Mouse (Mus musculus) stomach, embryonic 16.5 days (tissue): ENCODE data around the gene Olfr1310. TPM values are rescaled to one million over a fixed set of nuclear protein-coding genes. Genes with fewer than 3 reads are reported as not detected.
"Not testable (repeated sequence)": the region's sequence is repeated elsewhere in the genome, so short reads cannot be mapped to it uniquely, and the experiment has no call there.

ENCODE experiments used
- ATAC-seq: fragments of 200-750 bp; cut with Nextera tagmentation; 2 replicates; pipeline ENCODE4 v1.8.0; 2017; ENCODE audit warnings: moderate number of reproducible peaks, moderate TSS enrichment; ENCODE audit not compliant: insufficient read depth, low FRiP score
- H3K27ac ChIP-seq: fragments of 300-500 bp; sonication (generic); 2 replicates; pipeline ENCODE4 v1.5.1; 2014; ENCODE audit warnings: low read length
- H3K27me3 ChIP-seq: fragments of 300-500 bp; sonication (generic); 2 replicates; pipeline ENCODE4 v1.6.1; 2014; ENCODE audit warnings: low read length, control low read depth, mixed read lengths; ENCODE audit not compliant: control insufficient read depth, insufficient read depth
- H3K36me3 ChIP-seq: fragments of 300-500 bp; sonication (generic); 2 replicates; pipeline ENCODE4 v1.6.1; 2014; ENCODE audit warnings: low read length; ENCODE audit not compliant: control insufficient read depth, insufficient read depth
- H3K4me1 ChIP-seq: fragments of 300-500 bp; sonication (generic); 2 replicates; pipeline ENCODE4 v1.6.1; 2014; ENCODE audit warnings: low read length, control low read depth, mixed read lengths; ENCODE audit not compliant: control insufficient read depth, insufficient read depth
- H3K4me2 ChIP-seq: fragments of 300-500 bp; sonication (generic); 2 replicates; pipeline ENCODE4 v1.6.1; 2014; ENCODE audit warnings: low read depth, low read length, mixed read lengths
- H3K4me3 ChIP-seq: fragments of 300-500 bp; sonication (generic); replicated peaks from 2 replicates; pipeline ENCODE4 v1.5.1; 2014; ENCODE audit warnings: mild to moderate bottlenecking, low read length
- H3K9ac ChIP-seq: fragments of 300-500 bp; sonication (generic); 2 replicates; pipeline ENCODE4 v1.6.1; 2014; ENCODE audit warnings: low read length
- H3K9me3 ChIP-seq: fragments of 300-500 bp; sonication (generic); replicated peaks from 2 replicates; pipeline ENCODE4 v1.6.1; 2016; ENCODE audit warnings: low read length, control low read depth; ENCODE audit not compliant: control insufficient read depth
- WGBS: fragments of 180-500 bp; shearing (Covaris S2); extraction: QIAGEN DNeasy Blood & Tissue Kit; methylation state at CpG from one replicate; pipeline ENCODE4 v1.1.7; 2014; 5-methylcytosine and 5-hydroxymethylcytosine counted together
- polyA plus RNA-seq: library from polyadenylated mRNA; unstranded; fragments of >200 nt; fragmentation: Nextera tagmentation; extraction: Ambion mirVana; gene quantifications from 2 replicates; pipeline ENCODE4 v1.2.1, GENCODE M21; 2015

Olfr1310 gene
- not detected in 2 replicates for polyA plus RNA-seq

GRCm38 (mm10) chr2:112012608-112013007 is at the start of gene Olfr1310:
Olfr1310 (minus strand) TSS chr2:112012708.
- H3K4me1 ChIP-seq, result no peaks in the 10 kb centered on the region
- no peaks in the 10 kb centered on the region for H3K9me3 ChIP-seq
- H3K27ac ChIP-seq, result no peak within 1 kb of the TSS
- H3K4me3 ChIP-seq, result no peak within 1 kb of the TSS
- H3K4me2 ChIP-seq, result no peak within 1 kb of the TSS
- no peak for ATAC-seq
- H3K27me3 ChIP-seq, result no peaks in the 10 kb centered on the region
- H3K36me3 ChIP-seq, result no peaks in the 10 kb centered on the region
- no peak within 1 kb of the TSS for H3K9ac ChIP-seq

GRCm38 (mm10) chr2:112050138-112050537 is 37.6 kb upstream of the Olfr1310 start, which contains the start of gene Olfr1312:
Olfr1312 (minus strand) TSS chr2:112050238.
- no peaks in the 10 kb centered on the region for H3K4me1 ChIP-seq
- ATAC-seq, result no peak
- H3K9ac ChIP-seq, result no peak within 1 kb of the TSS
- no peak within 1 kb of the TSS for H3K4me2 ChIP-seq
- no peaks in the 10 kb centered on the region for H3K27me3 ChIP-seq
- no peaks in the 10 kb centered on the region for H3K9me3 ChIP-seq
- H3K4me3 ChIP-seq, result no peak within 1 kb of the TSS
- H3K27ac ChIP-seq, result no peak within 1 kb of the TSS
- WGBS, result 30% methylated on average over 1 of the region's 1 CpGs
- H3K36me3 ChIP-seq, result no peaks in the 10 kb centered on the region

- not testable (repeated sequence) for H3K4me1 ChIP-seq, H3K4me3 ChIP-seq, H3K9me3 ChIP-seq, H3K27me3 ChIP-seq, H3K4me2 ChIP-seq, ATAC-seq, H3K9ac ChIP-seq, H3K36me3 ChIP-seq, H3K27ac ChIP-seq
- 41% methylated on average over 6 of the region's 6 CpGs for WGBS
Measured at GRCm38 (mm10) chr2:112026971-112027370, 14.5 kb upstream of the Olfr1310 start.

GRCm38 (mm10) chr2:112024312-112024711 is 11.8 kb upstream of the Olfr1310 start, which contains the start of gene Olfr1311:
Olfr1311 (minus strand) TSS chr2:112024412.
- no peaks in the 10 kb centered on the region for H3K4me1 ChIP-seq
- WGBS, result 90% methylated on average over 2 of the region's 2 CpGs
- H3K36me3 ChIP-seq, result no peaks in the 10 kb centered on the region
- no peak within 1 kb of the TSS for H3K4me2 ChIP-seq
- ATAC-seq, result no peak
- no peaks in the 10 kb centered on the region for H3K27me3 ChIP-seq
- H3K27ac ChIP-seq, result no peak within 1 kb of the TSS
- H3K9ac ChIP-seq, result no peak within 1 kb of the TSS
- H3K4me3 ChIP-seq, result no peak within 1 kb of the TSS
- no peaks in the 10 kb centered on the region for H3K9me3 ChIP-seq

- WGBS, result 82% methylated on average over 3 of the region's 3 CpGs
- H3K36me3 ChIP-seq, result no peaks in the 10 kb centered on the region
- H3K4me1 ChIP-seq, result no peaks in the 10 kb centered on the region
- no peak overlapping the region for H3K27ac ChIP-seq
- no peak for ATAC-seq
- H3K9ac ChIP-seq, result no peak overlapping the region
- H3K27me3 ChIP-seq, result no peaks in the 10 kb centered on the region
- H3K9me3 ChIP-seq, result no peaks in the 10 kb centered on the region
- H3K4me2 ChIP-seq, result no peak overlapping the region
- H3K4me3 ChIP-seq, result no peak overlapping the region
Measured at GRCm38 (mm10) chr2:112014900-112015299, 2.4 kb upstream of the Olfr1310 start.

GRCm38 (mm10) chr2:111990181-111990580 is 22.3 kb downstream of the Olfr1310 start, which contains the start of gene Olfr1309:
Olfr1309 (minus strand) TSS chr2:111990281.
- WGBS, result 52% methylated on average over 1 of the region's 1 CpGs
- no peak within 1 kb of the TSS for H3K9ac ChIP-seq
- no peak for ATAC-seq

GRCm38 (mm10) chr2:111964844-111965243 is 47.7 kb downstream of the Olfr1310 start, which contains the start of gene Olfr1308:
Olfr1308 (minus strand) TSS chr2:111964944.
- no peak for ATAC-seq
- Histone ChIP-seq H3K36me3 (no peaks in the 10 kb centered on the region), H3K4me1 (no peaks in the 10 kb centered on the region), H3K27me3 (no peaks in the 10 kb centered on the region), H3K27ac (no peak within 1 kb of the TSS), H3K4me2 (no peak within 1 kb of the TSS), H3K4me3 (no peak within 1 kb of the TSS), H3K9me3 (no peaks in the 10 kb centered on the region), H3K9ac (no peak within 1 kb of the TSS)
- 59% methylated on average over 1 of the region's 1 CpGs for WGBS

More at GRCm38 (mm10) chr2:111990181-111990580, 22.3 kb downstream of the Olfr1310 start, which contains the start of gene Olfr1309:
- Histone ChIP-seq H3K4me3 (no peak within 1 kb of the TSS), H3K4me2 (no peak within 1 kb of the TSS), H3K27me3 (no peaks in the 10 kb centered on the region), H3K36me3 (no peaks in the 10 kb centered on the region), H3K9me3 (no peaks in the 10 kb centered on the region), H3K27ac (no peak within 1 kb of the TSS), H3K4me1 (no peaks in the 10 kb centered on the region)

Other genes starting within 250 kb of the Olfr1310 start
- gene Olfr1302, start 235.3 kb downstream of the Olfr1310 start, polyA plus RNA-seq, result not detected in 2 replicates
- gene Olfr1303, start 192.4 kb downstream of the Olfr1310 start, polyA plus RNA-seq, result not detected in 2 replicates
- gene Olfr1305, start 135.6 kb downstream of the Olfr1310 start, polyA plus RNA-seq, result not detected in 2 replicates
- gene Olfr1306, start 96.4 kb downstream of the Olfr1310 start, polyA plus RNA-seq, result not detected in 2 replicates
- gene Olfr1307, start 63.3 kb downstream of the Olfr1310 start, polyA plus RNA-seq, result not detected in 2 replicates
- not detected in 2 replicates for gene Olfr1308, start 47.8 kb downstream of the Olfr1310 start, polyA plus RNA-seq
- gene Olfr1309, start 22.4 kb downstream of the Olfr1310 start, polyA plus RNA-seq, result not detected in 2 replicates
- gene Olfr1311, start 11.7 kb upstream of the Olfr1310 start, polyA plus RNA-seq, result not detected in 2 replicates
- gene Olfr1312, start 37.5 kb upstream of the Olfr1310 start, polyA plus RNA-seq, result not detected in 2 replicates
- not detected in 2 replicates for gene Olfr1313, start 65.1 kb upstream of the Olfr1310 start, polyA plus RNA-seq
- not detected in 2 replicates for gene Olfr1314, start 84.1 kb upstream of the Olfr1310 start, polyA plus RNA-seq
- not detected in 2 replicates for gene Olfr1315-ps1, start 102.7 kb upstream of the Olfr1310 start, polyA plus RNA-seq
- not detected in 2 replicates for gene Olfr1316, start 122.3 kb upstream of the Olfr1310 start, polyA plus RNA-seq
- gene Olfr1317, start 127.6 kb upstream of the Olfr1310 start, polyA plus RNA-seq, result not detected in 2 replicates
- gene Olfr1318, start 141.5 kb upstream of the Olfr1310 start, polyA plus RNA-seq, result not detected in 2 replicates
- 39.7 and 54.7 TPM in 2 replicates for gene Lpcat4, start 226.8 kb upstream of the Olfr1310 start, polyA plus RNA-seq
- 0.05 and 0.11 TPM in 2 replicates for gene Nutm1, start 246.6 kb upstream of the Olfr1310 start, polyA plus RNA-seq
- gene Nop10, start 249.2 kb upstream of the Olfr1310 start, polyA plus RNA-seq, result 193 and 215 TPM in 2 replicates